Mouse (Mus musculus): ENCODE measurements around the gene Ube2cbp. TPM values are rescaled to one million over a fixed set of nuclear protein-coding genes. Genes with fewer than 3 reads are reported as not detected.

The Ube2cbp gene
- polyA plus RNA-seq, 1 experiment from 2014 or later: 6.1 TPM

GRCm38 (mm10) chr9:86478414-86479093 is 13.8 kb upstream of the Ube2cbp start:
- no peaks in the 10 kb centered on the region for H3K9me3 ChIP-seq (ENCODE audit: control insufficient read depth, low read length)
- 87% methylated on average over 5 of the region's 5 CpGs for WGBS
- DNase-seq (ENCODE audit: low spot score): no peak
- ATAC-seq (ENCODE audit: low FRiP score): no peak
- no peaks in the 10 kb centered on the region for H3K27me3 ChIP-seq (ENCODE audit: control insufficient read depth, insufficient read depth, low read length)
- H3K4me3 ChIP-seq (ENCODE audit: low read depth, low read length): no peak overlapping the region
- H3K27ac ChIP-seq (ENCODE audit: low read depth, low read length): no peak overlapping the region
- no peak overlapping the region for H3K9ac ChIP-seq (ENCODE audit: low read depth, low read length)
- H3K4me2 ChIP-seq (replicated peaks; ENCODE audit: low read depth, low read length): no peak overlapping the region
- no peaks in the 10 kb centered on the region for H3K36me3 ChIP-seq (ENCODE audit: control insufficient read depth, insufficient read depth, low read length)
- H3K4me1 ChIP-seq (replicated peaks; ENCODE audit: control insufficient read depth, insufficient read depth, low read length): no peaks in the 10 kb centered on the region

DNA sequence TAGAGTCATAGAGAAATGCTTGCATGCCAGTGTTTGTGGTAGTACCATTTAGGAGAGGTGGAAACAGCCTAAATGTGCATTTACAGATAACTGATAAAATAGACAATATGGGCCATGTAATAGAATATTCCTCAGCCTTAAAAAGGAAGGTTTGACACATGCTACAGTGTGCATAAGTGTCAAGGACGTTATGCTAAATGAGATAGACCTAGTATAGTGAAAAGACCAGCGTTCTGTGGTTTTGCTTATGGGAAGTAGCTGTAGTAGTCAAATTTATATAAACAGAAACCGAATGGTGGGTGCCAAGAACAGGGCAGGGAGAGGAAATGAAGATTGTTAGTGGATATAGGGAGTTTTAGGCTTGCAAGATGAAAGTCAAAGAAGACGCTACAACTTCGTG is 12.0 kb upstream of the Ube2cbp start:
- Histone ChIP-seq H3K4me2 (replicated peaks; ENCODE audit: low read depth, low read length) (no peak overlapping the region), H3K36me3 (ENCODE audit: control insufficient read depth, insufficient read depth, low read length) (no peaks in the 10 kb centered on the region), H3K9ac (ENCODE audit: low read depth, low read length) (no peak overlapping the region), H3K4me1 (replicated peaks; ENCODE audit: control insufficient read depth, insufficient read depth, low read length) (no peaks in the 10 kb centered on the region), H3K27me3 (ENCODE audit: control insufficient read depth, insufficient read depth, low read length) (no peaks in the 10 kb centered on the region), H3K9me3 (ENCODE audit: control insufficient read depth, low read length) (no peaks in the 10 kb centered on the region), H3K4me3 (ENCODE audit: low read depth, low read length) (no peak overlapping the region), H3K27ac (ENCODE audit: low read depth, low read length) (no peak overlapping the region)
- DNase-seq (ENCODE audit: low spot score) (no peak), ATAC-seq (ENCODE audit: low FRiP score) (no peak)
- WGBS: 86% methylated on average over 5 of the region's 5 CpGs

GRCm38 (mm10) chr9:86475956-86476355 is 11.2 kb upstream of the Ube2cbp start:
- Histone ChIP-seq H3K4me3 (ENCODE audit: low read depth, low read length) (no peak overlapping the region), H3K27ac (ENCODE audit: low read depth, low read length) (no peak overlapping the region), H3K4me1 (replicated peaks; ENCODE audit: control insufficient read depth, insufficient read depth, low read length) (no peaks in the 10 kb centered on the region), H3K9me3 (ENCODE audit: control insufficient read depth, low read length) (no peaks in the 10 kb centered on the region), H3K9ac (ENCODE audit: low read depth, low read length) (no peak overlapping the region), H3K36me3 (ENCODE audit: control insufficient read depth, insufficient read depth, low read length) (no peaks in the 10 kb centered on the region), H3K4me2 (replicated peaks; ENCODE audit: low read depth, low read length) (no peak overlapping the region), H3K27me3 (ENCODE audit: control insufficient read depth, insufficient read depth, low read length) (no peaks in the 10 kb centered on the region)
- DNase-seq (ENCODE audit: low spot score) (no peak), ATAC-seq (ENCODE audit: low FRiP score) (no peak)
- WGBS: 94% methylated on average over 4 of the region's 4 CpGs

DNA sequence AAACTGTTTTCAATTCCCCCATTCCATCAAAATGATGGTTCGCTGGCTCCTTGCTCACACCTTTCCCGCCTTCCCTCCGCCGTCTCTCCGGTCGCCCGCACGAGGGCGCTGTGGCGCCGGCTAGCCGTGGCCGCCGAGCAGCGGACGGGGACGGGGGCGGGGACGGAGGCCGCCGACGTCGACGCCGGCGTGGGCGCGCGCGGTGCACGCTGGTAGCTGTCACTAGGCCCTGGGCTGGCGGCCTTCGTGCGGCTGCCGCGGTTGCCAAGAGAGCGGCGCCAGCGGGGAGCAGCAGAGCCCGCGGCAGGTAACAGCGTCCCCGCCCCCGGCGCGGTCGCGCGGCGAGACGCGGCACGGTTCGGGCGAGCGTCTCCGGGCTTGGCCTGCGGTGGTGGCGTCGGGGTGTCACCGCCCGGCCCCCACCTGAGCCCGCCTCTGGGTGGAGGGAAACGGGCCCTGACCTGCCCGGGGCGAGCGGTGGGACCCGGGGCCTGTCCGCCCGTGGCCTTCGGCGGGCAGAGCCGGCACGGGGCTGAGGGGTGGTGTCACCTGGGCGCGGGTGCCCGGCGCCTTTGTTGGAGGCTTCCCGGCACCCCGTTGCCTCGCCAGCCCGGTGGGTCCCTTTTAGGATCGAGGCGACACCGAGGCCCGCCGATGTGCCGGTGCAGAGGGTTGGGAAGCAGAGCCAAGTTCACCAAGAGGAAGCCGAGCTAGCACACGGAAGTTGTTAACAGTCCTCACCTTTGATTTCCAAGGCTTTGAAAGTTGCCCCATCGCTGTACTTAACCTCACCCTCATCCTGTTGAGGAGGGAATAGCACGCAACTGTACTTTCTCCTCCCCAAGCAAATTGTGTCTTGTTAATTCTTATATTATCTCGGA is 2.5 kb upstream of the Ube2cbp start, which contains the start of gene Dop1a:
TSS of gene Dop1a (plus strand) at position 165 of the 881 bp plus-strand sequence.
- no peaks in the 10 kb centered on the region for H3K36me3 ChIP-seq (ENCODE audit: control insufficient read depth, insufficient read depth, low read length)
- no peaks in the 10 kb centered on the region for H3K9me3 ChIP-seq (ENCODE audit: control insufficient read depth, low read length)
- H3K4me1 ChIP-seq (replicated peaks; ENCODE audit: control insufficient read depth, insufficient read depth, low read length): no peaks in the 10 kb centered on the region; the same call in 1 of the 2 replicates
- ATAC-seq (ENCODE audit: low FRiP score) (peak; percentile 93), DNase-seq (ENCODE audit: low spot score) (peak; percentile 95)
- H3K27ac ChIP-seq (ENCODE audit: low read depth, low read length): peak within 1 kb of the TSS; percentile 54; the same call in 1 of the 2 replicates
- H3K4me2 ChIP-seq (replicated peaks; ENCODE audit: low read depth, low read length): peak within 1 kb of the TSS; percentile 94
- 2% methylated on average over 66 of the region's 93 CpGs for WGBS
- no peaks in the 10 kb centered on the region; the same call in 1 of the 2 replicates for H3K27me3 ChIP-seq (ENCODE audit: control insufficient read depth, insufficient read depth, low read length)
- H3K9ac ChIP-seq (ENCODE audit: low read depth, low read length): peak within 1 kb of the TSS; percentile 83
- peak within 1 kb of the TSS; percentile 81 for H3K4me3 ChIP-seq (ENCODE audit: low read depth, low read length)

- Histone ChIP-seq H3K9me3 (ENCODE audit: control insufficient read depth, low read length) (no peaks in the 10 kb centered on the region), H3K4me1 (replicated peaks; ENCODE audit: control insufficient read depth, insufficient read depth, low read length) (no peaks in the 10 kb centered on the region), H3K27ac (ENCODE audit: low read depth, low read length) (no peak overlapping the region), H3K9ac (ENCODE audit: low read depth, low read length) (no peak overlapping the region), H3K4me3 (ENCODE audit: low read depth, low read length) (no peak overlapping the region), H3K36me3 (ENCODE audit: control insufficient read depth, insufficient read depth, low read length) (no peaks in the 10 kb centered on the region), H3K4me2 (replicated peaks; ENCODE audit: low read depth, low read length) (no peak overlapping the region), H3K27me3 (ENCODE audit: control insufficient read depth, insufficient read depth, low read length) (no peaks in the 10 kb centered on the region)
- DNase-seq (ENCODE audit: low spot score) (no peak), ATAC-seq (ENCODE audit: low FRiP score) (no peak)
- WGBS: 85% methylated on average over 3 of the region's 3 CpGs
These were observed 11.1 kb downstream of the Ube2cbp start for GRCm38 (mm10) chr9:86453626-86454025.

DNA sequence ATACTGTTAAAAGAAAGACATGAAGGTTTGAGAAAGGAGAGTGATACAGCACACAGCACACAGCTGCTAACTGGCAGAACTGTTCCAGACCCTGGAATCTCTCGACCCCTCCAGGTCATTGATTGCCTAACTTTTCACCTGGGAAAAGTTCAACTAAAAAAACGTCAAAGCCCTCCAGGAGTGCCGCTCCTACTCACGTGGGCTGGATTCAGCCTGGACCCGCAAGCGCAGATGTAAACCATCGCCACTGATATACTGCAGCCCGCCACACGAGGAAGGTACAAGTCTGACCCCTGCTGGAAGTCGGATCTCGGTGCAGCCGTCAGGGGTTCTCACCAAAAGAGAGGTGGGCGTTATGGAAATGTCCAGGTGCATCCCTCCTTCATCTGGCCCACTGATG is 13.1 kb downstream of the Ube2cbp start:
- no peaks in the 10 kb centered on the region for H3K27me3 ChIP-seq (ENCODE audit: control insufficient read depth, insufficient read depth, low read length)
- H3K4me1 ChIP-seq (replicated peaks; ENCODE audit: control insufficient read depth, insufficient read depth, low read length): no peaks in the 10 kb centered on the region
- H3K27ac ChIP-seq (ENCODE audit: low read depth, low read length): no peak overlapping the region
- H3K4me2 ChIP-seq (replicated peaks; ENCODE audit: low read depth, low read length): peak overlapping the region; percentile 24; the same call in 1 of the 2 replicates
- H3K36me3 ChIP-seq (ENCODE audit: control insufficient read depth, insufficient read depth, low read length): no peaks in the 10 kb centered on the region
- under 1% methylated on average over 13 of the region's 13 CpGs for WGBS
- no peaks in the 10 kb centered on the region for H3K9me3 ChIP-seq (ENCODE audit: control insufficient read depth, low read length)
- ATAC-seq (ENCODE audit: low FRiP score) (peak; percentile 85), DNase-seq (ENCODE audit: low spot score) (peak; percentile 83)
- no peak overlapping the region for H3K4me3 ChIP-seq (ENCODE audit: low read depth, low read length)
- no peak overlapping the region for H3K9ac ChIP-seq (ENCODE audit: low read depth, low read length)

GRCm38 (mm10) chr9:86451094-86451493 is 13.7 kb downstream of the Ube2cbp start:
- no peaks in the 10 kb centered on the region for H3K9me3 ChIP-seq (ENCODE audit: control insufficient read depth, low read length)
- no peak overlapping the region for H3K27ac ChIP-seq (ENCODE audit: low read depth, low read length)
- ATAC-seq (ENCODE audit: low FRiP score) (peak; percentile 46), DNase-seq (ENCODE audit: low spot score) (no peak)
- H3K4me3 ChIP-seq (ENCODE audit: low read depth, low read length): no peak overlapping the region
- H3K9ac ChIP-seq (ENCODE audit: low read depth, low read length): no peak overlapping the region
- no peak overlapping the region for H3K4me2 ChIP-seq (replicated peaks; ENCODE audit: low read depth, low read length)
- H3K27me3 ChIP-seq (ENCODE audit: control insufficient read depth, insufficient read depth, low read length): no peaks in the 10 kb centered on the region
- WGBS: 58% methylated on average over 6 of the region's 6 CpGs
- no peaks in the 10 kb centered on the region for H3K36me3 ChIP-seq (ENCODE audit: control insufficient read depth, insufficient read depth, low read length)
- H3K4me1 ChIP-seq (replicated peaks; ENCODE audit: control insufficient read depth, insufficient read depth, low read length): no peaks in the 10 kb centered on the region

DNA sequence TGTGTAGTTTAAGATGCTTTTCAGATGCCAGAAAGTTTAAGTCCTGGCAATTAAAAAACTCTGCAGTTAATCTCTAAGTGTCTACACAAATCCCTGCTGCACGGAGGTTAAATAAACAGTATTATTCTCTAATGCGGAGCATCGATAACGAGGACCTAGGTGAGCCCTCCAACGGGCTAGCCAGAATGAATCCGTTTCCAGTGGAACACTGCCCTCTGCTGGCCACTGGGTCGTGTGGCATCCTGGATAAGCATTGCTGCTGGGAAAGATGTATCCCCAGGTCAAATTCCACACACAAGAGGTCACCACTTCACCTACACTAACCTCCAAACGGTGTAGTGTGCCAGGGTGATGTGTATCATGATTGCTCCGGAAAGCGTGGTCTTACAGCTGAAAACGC is 15.2 kb downstream of the Ube2cbp start:
- H3K4me2 ChIP-seq (replicated peaks; ENCODE audit: low read depth, low read length): no peak overlapping the region
- H3K9me3 ChIP-seq (ENCODE audit: control insufficient read depth, low read length): no peaks in the 10 kb centered on the region
- H3K27me3 ChIP-seq (ENCODE audit: control insufficient read depth, insufficient read depth, low read length): no peaks in the 10 kb centered on the region
- no peaks in the 10 kb centered on the region for H3K4me1 ChIP-seq (replicated peaks; ENCODE audit: control insufficient read depth, insufficient read depth, low read length)
- H3K9ac ChIP-seq (ENCODE audit: low read depth, low read length): no peak overlapping the region
- DNase-seq (ENCODE audit: low spot score): peak; percentile 91
- peak; percentile 74 for ATAC-seq (ENCODE audit: low FRiP score)
- 10% methylated on average over 11 of the region's 11 CpGs for WGBS
- H3K27ac ChIP-seq (ENCODE audit: low read depth, low read length): no peak overlapping the region
- no peak overlapping the region for H3K4me3 ChIP-seq (ENCODE audit: low read depth, low read length)
- no peaks in the 10 kb centered on the region for H3K36me3 ChIP-seq (ENCODE audit: control insufficient read depth, insufficient read depth, low read length)
